Mouse (Mus musculus) cortical plate, adult 2 months (tissue): Measurements from ENCODE around the gene Hoxd4. TPM values are rescaled to one million over a fixed set of nuclear protein-coding genes. Genes with fewer than 3 reads are reported as not detected.

ENCODE experiments used
- H3K27ac ChIP-seq: fragments of 200-500 bp; 2 replicates; pipeline ENCODE4 v1.5.1; 2012; ENCODE audit warnings: low read length, control low read depth, inconsistent platforms; ENCODE audit not compliant: insufficient read depth
- H3K4me1 ChIP-seq: fragments of 200-500 bp; 2 replicates; pipeline ENCODE4 v1.6.1; 2011; ENCODE audit warnings: low read length; ENCODE audit not compliant: control insufficient read depth, insufficient read depth
- H3K4me3 ChIP-seq: fragments of 200-500 bp; 2 replicates; pipeline ENCODE4 v1.5.1; 2011; ENCODE audit warnings: mild to moderate bottlenecking, low read length, control low read depth; ENCODE audit not compliant: insufficient read depth
- CTCF ChIP-seq: fragments of 200-500 bp; IDR thresholded peaks from 2 replicates; pipeline ENCODE4 v1.5.1; 2011; ENCODE audit warnings: mild to moderate bottlenecking, control low read depth, low read length; ENCODE audit not compliant: insufficient read depth; ENCODE audit errors: extremely low read depth
- POLR2A ChIP-seq: fragments of 200-500 bp; IDR thresholded peaks from 2 replicates; pipeline ENCODE4 v1.6.1; 2011; ENCODE audit warnings: mild to moderate bottlenecking, low read length, control low read depth; ENCODE audit not compliant: insufficient read depth; ENCODE audit errors: extremely low read depth
- polyA plus RNA-seq: library from polyadenylated mRNA; depleted of rRNA; stranded (reverse); fragments of >200 nt; gene quantifications from 2 replicates; pipeline ENCODE4 v1.2.3, GENCODE M21; 2012

The Hoxd4 gene
- polyA plus RNA-seq, 1 experiment: not detected

- TF ChIP-seq POLR2A (no peak), CTCF (peak; percentile 40)
- Histone ChIP-seq H3K4me1 (no peaks in the 10 kb centered on the region), H3K27ac (no peak overlapping the region), H3K4me3 (no peak overlapping the region)
Observed at GRCm38 (mm10) chr2:74686301-74686987, 25.3 kb upstream of the Hoxd4 start.

GRCm38 (mm10) chr2:74686988-74687697, 24.6 kb upstream of the Hoxd4 start:
- no peaks in the 10 kb centered on the region for H3K4me1 ChIP-seq
- no peak overlapping the region for H3K27ac ChIP-seq
- H3K4me3 ChIP-seq: no peak overlapping the region
- TF ChIP-seq CTCF (no peak), POLR2A (no peak)

GRCm38 (mm10) chr2:74687698-74688555, 23.8 kb upstream of the Hoxd4 start:
- Histone ChIP-seq H3K4me1 (no peaks in the 10 kb centered on the region), H3K4me3 (no peak overlapping the region), H3K27ac (no peak overlapping the region)
- no peak for TF ChIP-seq CTCF
- TF ChIP-seq POLR2A: no peak

GRCm38 (mm10) chr2:74688795-74689573, 22.7 kb upstream of the Hoxd4 start:
- H3K27ac ChIP-seq: no peak overlapping the region
- H3K4me1 ChIP-seq: no peaks in the 10 kb centered on the region
- no peak overlapping the region for H3K4me3 ChIP-seq
- TF ChIP-seq POLR2A: no peak

- H3K27ac ChIP-seq: no peak overlapping the region
- no peak overlapping the region for H3K4me3 ChIP-seq
- TF ChIP-seq CTCF: no peak
- no peak for TF ChIP-seq POLR2A
- no peaks in the 10 kb centered on the region for H3K4me1 ChIP-seq
Observed at GRCm38 (mm10) chr2:74689574-74690337, 22.0 kb upstream of the Hoxd4 start.

GRCm38 (mm10) chr2:74690338-74690716, 21.4 kb upstream of the Hoxd4 start:
- no peaks in the 10 kb centered on the region for H3K4me1 ChIP-seq
- H3K27ac ChIP-seq: no peak overlapping the region
- TF ChIP-seq CTCF (no peak), POLR2A (no peak)
- no peak overlapping the region for H3K4me3 ChIP-seq

- Histone ChIP-seq H3K27ac (no peak within 1 kb of the TSS), H3K4me1 (no peaks in the 10 kb centered on the region), H3K4me3 (no peak within 1 kb of the TSS)
- TF ChIP-seq CTCF (no peak), POLR2A (no peak)
Observed at GRCm38 (mm10) chr2:74691022-74691951, 20.4 kb upstream of the Hoxd4 start, which contains the start of gene Hoxd10. TSS of gene Hoxd10 (plus strand) at chr2:74691924.

- no peak overlapping the region for H3K27ac ChIP-seq
- no peaks in the 10 kb centered on the region for H3K4me1 ChIP-seq
- H3K4me3 ChIP-seq: no peak overlapping the region
- TF ChIP-seq POLR2A (no peak), CTCF (no peak)
Observed at GRCm38 (mm10) chr2:74691995-74692807, 19.5 kb upstream of the Hoxd4 start.
